8 mouse cellular contexts compared by ENCODE assay signal in the genomic region with DNA sequence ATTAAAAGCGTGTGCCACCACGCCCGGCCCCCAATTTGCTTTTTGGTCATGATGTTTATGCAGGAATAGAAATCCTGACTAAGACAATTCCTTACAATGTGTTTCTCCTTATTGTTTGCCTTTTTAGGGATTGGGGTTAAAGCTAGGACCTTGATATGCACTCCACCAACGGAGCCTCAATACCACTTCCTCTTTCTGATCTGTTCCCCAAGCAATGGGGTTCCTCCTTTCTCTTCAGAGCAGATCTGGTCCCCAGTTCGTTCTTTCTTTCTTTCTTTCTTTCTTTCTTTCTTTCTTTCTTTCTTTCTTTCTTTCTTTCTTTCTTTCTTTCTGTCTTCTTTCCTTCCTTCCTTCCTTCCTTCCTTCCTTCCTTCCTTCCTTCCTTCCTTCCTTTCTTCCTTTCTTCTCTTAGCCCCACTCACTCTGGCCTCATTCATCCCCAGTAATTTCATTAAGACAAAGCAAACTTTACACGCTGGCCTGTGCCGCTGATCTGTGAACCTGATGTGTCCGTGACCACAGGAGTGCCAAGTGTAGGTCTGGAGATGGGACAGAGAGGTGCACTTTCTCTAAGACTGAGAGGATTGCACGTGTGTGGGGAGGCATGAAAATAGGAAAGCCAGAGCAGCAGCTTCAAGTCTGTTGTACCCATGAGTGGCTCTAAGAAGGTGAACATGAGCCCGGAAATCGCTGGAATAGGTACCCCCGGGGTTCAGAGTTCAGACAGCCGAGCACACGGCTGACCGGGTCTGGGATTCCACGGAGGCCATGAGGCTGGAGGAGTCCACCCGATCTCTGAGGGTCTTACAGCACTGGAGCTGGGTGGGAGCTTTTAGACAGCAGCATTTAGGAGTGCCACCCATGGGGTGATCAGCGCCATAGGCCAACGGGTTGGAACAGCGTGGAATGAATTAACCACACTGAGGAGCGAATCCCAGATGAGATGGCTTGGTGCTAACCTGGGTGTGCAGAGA. TPM values are rescaled to one million over a fixed set of nuclear protein-coding genes. Genes with fewer than 3 reads are reported as not detected.
DNase-seq lines count a peak whose midpoint lies in the region; ATAC-seq and TF ChIP-seq lines count a peak whose summit lies in the region.

No protein-coding gene starts in this region.

- no peak overlapping the region for H3K27ac ChIP-seq in layer of hippocampus, adult 2 months
- no peak overlapping the region for H3K27ac ChIP-seq in embryonic facial prominence, embryonic 11.5 days (replicated peaks; ENCODE audit: low read depth, low read length)
- H3K27ac ChIP-seq in intestine, embryonic 14.5 days (ENCODE audit: low read depth): no peak overlapping the region
- H3K27ac ChIP-seq in midbrain, postnatal 0 days (ENCODE audit: low read depth, low read length): no peak overlapping the region

- H3K4me1 ChIP-seq in embryonic facial prominence, embryonic 11.5 days (ENCODE audit: control insufficient read depth, insufficient read depth, low read length): no peaks in the 10 kb centered on the region; the same call in 1 of the 2 replicates
- H3K4me1 ChIP-seq in intestine, embryonic 14.5 days (replicated peaks; ENCODE audit: control insufficient read depth, insufficient read depth, low read length): 0 out of 2 replicates have a peak, but pooled peaks cover 4% of the 10 kb centered on the region
- H3K4me1 ChIP-seq in midbrain, postnatal 0 days (ENCODE audit: insufficient read depth, low read length): no peaks in the 10 kb centered on the region

- WGBS in embryonic facial prominence, embryonic 11.5 days: 34% methylated on average over 21 of the region's 21 CpGs
- 36% methylated on average over 21 of the region's 21 CpGs for WGBS in intestine, embryonic 14.5 days
- 35% methylated on average over 21 of the region's 21 CpGs for WGBS in midbrain, postnatal 0 days

- DNase-seq in layer of hippocampus, adult 2 months (ENCODE audit: low spot score in 2 of 2): no peak
- no peak for DNase-seq in layer of hippocampus, adult 18-20 months (ENCODE audit: low spot score in 2 of 2)
- DNase-seq in embryonic facial prominence, embryonic 11.5 days (ENCODE audit: low spot score): no peak
- DNase-seq in intestine, embryonic 14.5 days (ENCODE audit: low spot score): no peak
- no peak for DNase-seq in midbrain, postnatal 0 days (ENCODE audit: low spot score)
- no peak for DNase-seq in left cerebral cortex, postnatal 4 days
- no peak for DNase-seq in Muller cell, postnatal 12 days (ENCODE audit: inconsistent ontology term)
- DNase-seq in right cerebral cortex, postnatal 4 days: no peak

- H3K36me3 ChIP-seq in embryonic facial prominence, embryonic 11.5 days (replicated peaks; ENCODE audit: control insufficient read depth, insufficient read depth, low read depth, low read length): no peaks in the 10 kb centered on the region
- H3K36me3 ChIP-seq in intestine, embryonic 14.5 days (ENCODE audit: control insufficient read depth, insufficient read depth, low read length): no peaks in the 10 kb centered on the region
- no peaks in the 10 kb centered on the region for H3K36me3 ChIP-seq in midbrain, postnatal 0 days (ENCODE audit: insufficient read depth, low read length)

- H3K27me3 ChIP-seq in embryonic facial prominence, embryonic 11.5 days (ENCODE audit: control insufficient read depth, insufficient read depth, low read length): peaks cover 2% of the 10 kb centered on the region; the same call in 1 of the 2 replicates
- no peaks in the 10 kb centered on the region; the same call in 1 of the 2 replicates for H3K27me3 ChIP-seq in intestine, embryonic 14.5 days (replicated peaks; ENCODE audit: control insufficient read depth, insufficient read depth, low read length)
- no peaks in the 10 kb centered on the region for H3K27me3 ChIP-seq in midbrain, postnatal 0 days (ENCODE audit: insufficient read depth, low read length)

- H3K4me3 ChIP-seq in layer of hippocampus, adult 2 months: peak overlapping the region; percentile 63
- H3K4me3 ChIP-seq in embryonic facial prominence, embryonic 11.5 days (ENCODE audit: low read depth, low read length): peak overlapping the region; percentile 50
- H3K4me3 ChIP-seq in intestine, embryonic 14.5 days (ENCODE audit: low read depth, low read length): peak overlapping the region; percentile 48
- peak overlapping the region; percentile 41 for H3K4me3 ChIP-seq in midbrain, postnatal 0 days (ENCODE audit: low read depth, low read length)

- peak; percentile 53 for ATAC-seq in embryonic facial prominence, embryonic 11.5 days (replicated peaks; ENCODE audit: insufficient number of reproducible peaks, low FRiP score, low TSS enrichment, low read depth)
- no peak; the same call in 1 of the 2 replicates for ATAC-seq in intestine, embryonic 14.5 days (replicated peaks; ENCODE audit: low FRiP score, low TSS enrichment, low read depth)
- peak; percentile 11; the same call in 1 of the 2 replicates for ATAC-seq in midbrain, postnatal 0 days (ENCODE audit: low FRiP score)

- intact Hi-C loops in left cerebral cortex, postnatal 4 days (cut with DNase I): no loop called here

- peak overlapping the region; percentile 59 for H3K9ac ChIP-seq in embryonic facial prominence, embryonic 11.5 days (replicated peaks; ENCODE audit: low read length)
- peak overlapping the region; percentile 43 for H3K9ac ChIP-seq in intestine, embryonic 14.5 days (ENCODE audit: low read length)
- H3K9ac ChIP-seq in midbrain, postnatal 0 days (replicated peaks; ENCODE audit: low read length, poor library complexity, severe bottlenecking): peak overlapping the region; percentile 37

- H3K4me2 ChIP-seq in embryonic facial prominence, embryonic 11.5 days (ENCODE audit: low read depth, low read length): peak overlapping the region; percentile 88
- H3K4me2 ChIP-seq in intestine, embryonic 14.5 days (ENCODE audit: low read length): peak overlapping the region; percentile 94
- H3K4me2 ChIP-seq in midbrain, postnatal 0 days (ENCODE audit: low read depth, low read length, poor library complexity, severe bottlenecking): peak overlapping the region; percentile 64

- TF ChIP-seq CTCF in layer of hippocampus, adult 2 months (conservative IDR thresholded peaks at IDR 0.05): no peak
- TF ChIP-seq CTCF in midbrain, postnatal 0 days (IDR thresholded peaks at IDR 0.05): no peak

- H3K9me3 ChIP-seq in embryonic facial prominence, embryonic 11.5 days (replicated peaks; ENCODE audit: control insufficient read depth, low read length): no peaks in the 10 kb centered on the region
- no peaks in the 10 kb centered on the region for H3K9me3 ChIP-seq in intestine, embryonic 14.5 days (ENCODE audit: control insufficient read depth, low read length)
- H3K9me3 ChIP-seq in midbrain, postnatal 0 days (ENCODE audit: low read length): no peaks in the 10 kb centered on the region

RNA-seq across cellular contexts. Expression of a gene that starts 16.5 kb away (rescaled TPM):
- 10 to 100 TPM; 95.6 to 96.1 TPM for total RNA-seq in layer of hippocampus, adult 2 months (2021)
- 100 to 1,000 TPM in 1 of 2 experiments, 10 to 100 TPM in 1; 99.5 to 106 TPM for total RNA-seq in layer of hippocampus, adult 18-20 months (2021)
- 6.6 and 7.4 TPM in 2 replicates for polyA plus RNA-seq in embryonic facial prominence, embryonic 11.5 days (2014; fragmentation: Nextera tagmentation; extraction: Ambion mirVana)
- 10.2 and 12.0 TPM in 2 replicates for polyA plus RNA-seq in intestine, embryonic 14.5 days (2014; fragmentation: Nextera tagmentation; extraction: Ambion mirVana)
- total RNA-seq in midbrain, postnatal 0 days (2014; rRNA removed): 73.9 and 74.7 TPM in 2 replicates
- 52.6 and 59.3 TPM in 2 replicates for polyA plus RNA-seq in midbrain, postnatal 0 days (2015; fragmentation: Nextera tagmentation; extraction: Ambion mirVana)
- 10 to 100 TPM; 41.1 to 45.1 TPM for total RNA-seq in left cerebral cortex, postnatal 4 days (2021)

RNA-seq across cellular contexts. Expression of a gene that starts 36.0 kb away (rescaled TPM):
- not detected for total RNA-seq in layer of hippocampus, adult 2 months (2021)
- total RNA-seq in layer of hippocampus, adult 18-20 months (2021): not detected
- not detected in 2 replicates for polyA plus RNA-seq in embryonic facial prominence, embryonic 11.5 days (2014; fragmentation: Nextera tagmentation; extraction: Ambion mirVana)
- polyA plus RNA-seq in intestine, embryonic 14.5 days (2014; fragmentation: Nextera tagmentation; extraction: Ambion mirVana): not detected in 2 replicates
- total RNA-seq in midbrain, postnatal 0 days (2014; rRNA removed): not detected in 2 replicates
- not detected in 2 replicates for polyA plus RNA-seq in midbrain, postnatal 0 days (2015; fragmentation: Nextera tagmentation; extraction: Ambion mirVana)
- total RNA-seq in left cerebral cortex, postnatal 4 days (2021): not detected

RNA-seq across cellular contexts. Expression of a gene that starts 55.8 kb away (rescaled TPM):
- 10 to 100 TPM; 29.9 to 34.9 TPM for total RNA-seq in layer of hippocampus, adult 2 months (2021)
- 10 to 100 TPM; 39.1 to 40.5 TPM for total RNA-seq in layer of hippocampus, adult 18-20 months (2021)
- 168 and 177 TPM in 2 replicates for polyA plus RNA-seq in embryonic facial prominence, embryonic 11.5 days (2014; fragmentation: Nextera tagmentation; extraction: Ambion mirVana)
- polyA plus RNA-seq in intestine, embryonic 14.5 days (2014; fragmentation: Nextera tagmentation; extraction: Ambion mirVana): 258 and 265 TPM in 2 replicates
- 89.2 and 104 TPM in 2 replicates for total RNA-seq in midbrain, postnatal 0 days (2014; rRNA removed)
- 126 and 131 TPM in 2 replicates for polyA plus RNA-seq in midbrain, postnatal 0 days (2015; fragmentation: Nextera tagmentation; extraction: Ambion mirVana)
- total RNA-seq in left cerebral cortex, postnatal 4 days (2021): 10 to 100 TPM; 40.0 to 40.8 TPM
